Mouse (Mus musculus): Measurements from ENCODE around the gene Obp2a.

DNA sequence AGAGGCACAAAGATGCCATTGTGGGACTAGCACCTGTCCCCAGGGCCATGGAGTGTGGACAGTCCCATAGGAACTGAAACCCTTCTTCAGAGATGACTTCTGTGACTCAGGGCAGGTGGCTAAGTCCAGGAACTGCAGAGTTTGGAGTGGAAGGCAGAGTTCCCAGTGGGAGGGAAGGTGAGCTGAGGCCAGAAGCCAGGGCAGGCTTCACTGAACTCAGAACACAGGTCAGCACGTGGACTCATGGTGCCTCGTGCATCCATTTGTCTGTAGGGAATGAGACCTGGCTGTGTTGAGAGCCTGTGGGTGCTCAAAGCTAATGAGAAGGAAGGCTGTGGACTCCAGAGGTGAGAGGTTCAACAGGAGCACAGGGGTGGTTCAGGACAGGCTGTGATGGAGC is 1.1 kb upstream of the Obp2a start:
- no peak for TF ChIP-seq CTCF (IDR thresholded peaks at IDR 0.05; ENCODE audit: extremely low read depth, insufficient read length, insufficient replicate concordance, low read depth, low read length)
- TF ChIP-seq POLR2A (IDR thresholded peaks at IDR 0.05; ENCODE audit: low read depth, low read length) = no peak

All from small intestine, adult 2 months (tissue).